Mouse (Mus musculus) cortical plate, adult 2 months (tissue): ENCODE data around the gene Acap3.
A peak's percentile ranks its signal among the peaks of the same experiment; 100 is the strongest.

ENCODE experiments used
- CTCF ChIP-seq: fragments of 200-500 bp; IDR thresholded peaks from 2 replicates; pipeline ENCODE4 v1.5.1; 2011; ENCODE audit warnings: mild to moderate bottlenecking, control low read depth, low read length; ENCODE audit not compliant: insufficient read depth; ENCODE audit errors: extremely low read depth
- POLR2A ChIP-seq: fragments of 200-500 bp; IDR thresholded peaks from 2 replicates; pipeline ENCODE4 v1.6.1; 2011; ENCODE audit warnings: mild to moderate bottlenecking, low read length, control low read depth; ENCODE audit not compliant: insufficient read depth; ENCODE audit errors: extremely low read depth

DNA sequence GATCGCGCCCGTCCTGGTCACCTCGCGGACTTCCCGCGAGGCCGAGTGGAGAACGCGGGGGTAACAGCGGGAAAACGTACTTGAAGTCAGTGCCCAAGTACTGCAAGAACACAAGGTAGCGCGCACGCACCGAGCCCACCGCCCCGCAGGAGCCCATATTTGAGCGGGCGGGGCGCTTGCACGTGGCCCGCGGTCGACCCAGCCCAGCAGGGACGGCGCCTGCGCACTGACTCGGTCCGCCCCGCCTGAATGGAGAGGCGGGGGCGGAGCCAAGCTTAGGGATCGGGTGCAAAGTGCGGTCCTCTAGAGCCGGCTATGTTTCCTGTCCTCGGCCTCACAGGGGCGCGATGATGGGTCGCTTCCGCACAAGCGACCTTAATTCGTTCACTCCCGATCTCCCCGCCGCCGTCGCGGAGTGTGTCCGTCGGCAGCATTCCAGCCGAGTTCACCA, at the start of gene Acap3, which contains the start of gene Pusl1:
- no peak for TF ChIP-seq CTCF
- peak; percentile 45; the same call in 1 of the 2 replicates for TF ChIP-seq POLR2A
